Mouse (Mus musculus): ENCODE measurements around the gene P4htm. TPM values are rescaled to one million over a fixed set of nuclear protein-coding genes. Genes with fewer than 3 reads are reported as not detected.

The P4htm gene
- total RNA-seq, 1 experiment, result 13.7 TPM

GRCm38 (mm10) chr9:108601986-108602385 is 4.5 kb upstream of the P4htm start:
- Histone ChIP-seq H3K4me1 (ENCODE audit: control insufficient read depth in 2 of 2, insufficient read depth in 2 of 2, low read length in 2 of 2, poor library complexity in 1 of 2) (peaks cover 2 to 13% of the 10 kb centered on the region in 2 experiments; a peak in 2 of 4 replicates), H3K9me3 (ENCODE audit: control insufficient read depth, insufficient read depth, low read depth, low read length) (no peaks in the 10 kb centered on the region), H3K27ac (ENCODE audit: insufficient read depth, low read depth, low read length, poor library complexity, severe bottlenecking) (no peak overlapping the region), H3K9ac (ENCODE audit: insufficient read depth, low read depth, low read length, poor library complexity, severe bottlenecking) (no peak overlapping the region), H3K4me3 (ENCODE audit: insufficient read depth in 1 of 2, low read depth in 1 of 2, low read length in 2 of 2, poor library complexity in 1 of 2, severe bottlenecking in 1 of 2) (no peak overlapping the region), H3K36me3 (ENCODE audit: control insufficient read depth, insufficient read depth, low read length, poor library complexity, severe bottlenecking) (peaks cover 24% of the 10 kb centered on the region)
- no peak for DNase-seq (ENCODE audit: low read depth, low spot score)
- in situ Hi-C loops (cut with MboI; ENCODE audit: low sequenced_read_pairs in 2 of 2, unreplicated experiment in 2 of 2), result no loop called here
- TF ChIP-seq ZC3H11A (IDR thresholded peaks at IDR 0.05; ENCODE audit: borderline replicate concordance, low read depth, low read length), result no peak
- TF ChIP-seq HCFC1 (IDR thresholded peaks at IDR 0.05; ENCODE audit: borderline replicate concordance, insufficient read depth, low read length), result no peak
- TF ChIP-seq MAFK (IDR thresholded peaks at IDR 0.05; ENCODE audit: insufficient read depth, low read depth, low read length), result no peak
- TF ChIP-seq ZNF384 (IDR thresholded peaks at IDR 0.05; ENCODE audit: low read depth, low read length), result no peak
- TF ChIP-seq CHD2 (IDR thresholded peaks at IDR 0.05; ENCODE audit: low read depth, low read length), result no peak

GRCm38 (mm10) chr9:108600011-108600410 is 2.5 kb upstream of the P4htm start:
- in situ Hi-C loops (cut with MboI; ENCODE audit: low sequenced_read_pairs in 2 of 2, unreplicated experiment in 2 of 2), result no loop called here
- Histone ChIP-seq H3K36me3 (ENCODE audit: control insufficient read depth, insufficient read depth, low read length, poor library complexity, severe bottlenecking) (peaks cover 18% of the 10 kb centered on the region), H3K9ac (ENCODE audit: insufficient read depth, low read depth, low read length, poor library complexity, severe bottlenecking) (no peak overlapping the region), H3K4me1 (ENCODE audit: control insufficient read depth in 2 of 2, insufficient read depth in 2 of 2, low read length in 2 of 2, poor library complexity in 1 of 2) (peaks cover 2 to 10% of the 10 kb centered on the region in 2 experiments; a peak in 2 of 4 replicates), H3K4me3 (ENCODE audit: insufficient read depth in 1 of 2, low read depth in 1 of 2, low read length in 2 of 2, poor library complexity in 1 of 2, severe bottlenecking in 1 of 2) (no peak overlapping the region), H3K27ac (ENCODE audit: insufficient read depth, low read depth, low read length, poor library complexity, severe bottlenecking) (no peak overlapping the region), H3K9me3 (ENCODE audit: control insufficient read depth, insufficient read depth, low read depth, low read length) (no peaks in the 10 kb centered on the region)
- TF ChIP-seq CHD2 (IDR thresholded peaks at IDR 0.05; ENCODE audit: low read depth, low read length) (no peak), ZNF384 (IDR thresholded peaks at IDR 0.05; ENCODE audit: low read depth, low read length) (no peak), HCFC1 (IDR thresholded peaks at IDR 0.05; ENCODE audit: borderline replicate concordance, insufficient read depth, low read length) (no peak), MAFK (IDR thresholded peaks at IDR 0.05; ENCODE audit: insufficient read depth, low read depth, low read length) (no peak)
- DNase-seq (ENCODE audit: low read depth, low spot score), result no peak

- no peak overlapping the region for H3K4me3 ChIP-seq (ENCODE audit: insufficient read depth in 1 of 2, low read depth in 1 of 2, low read length in 2 of 2, poor library complexity in 1 of 2, severe bottlenecking in 1 of 2)
- no peak overlapping the region for H3K9ac ChIP-seq (ENCODE audit: insufficient read depth, low read depth, low read length, poor library complexity, severe bottlenecking)
- DNase-seq (ENCODE audit: low read depth, low spot score), result no peak
- peaks cover 11% of the 10 kb centered on the region for H3K36me3 ChIP-seq (ENCODE audit: control insufficient read depth, insufficient read depth, low read length, poor library complexity, severe bottlenecking)
- no peaks in the 10 kb centered on the region for H3K9me3 ChIP-seq (ENCODE audit: control insufficient read depth, insufficient read depth, low read depth, low read length)
- H3K27ac ChIP-seq (ENCODE audit: insufficient read depth, low read depth, low read length, poor library complexity, severe bottlenecking), result no peak overlapping the region
- H3K4me1 ChIP-seq (ENCODE audit: control insufficient read depth in 2 of 2, insufficient read depth in 2 of 2, low read length in 2 of 2, poor library complexity in 1 of 2), result peaks cover 2 to 7% of the 10 kb centered on the region in 2 experiments; a peak in 2 of 4 replicates
- TF ChIP-seq MAFK (IDR thresholded peaks at IDR 0.05; ENCODE audit: insufficient read depth, low read depth, low read length), result no peak
- TF ChIP-seq ZC3H11A (IDR thresholded peaks at IDR 0.05; ENCODE audit: borderline replicate concordance, low read depth, low read length), result no peak
- no peak for TF ChIP-seq HCFC1 (IDR thresholded peaks at IDR 0.05; ENCODE audit: borderline replicate concordance, insufficient read depth, low read length)
- TF ChIP-seq ZNF384 (IDR thresholded peaks at IDR 0.05; ENCODE audit: low read depth, low read length), result no peak
- in situ Hi-C loops (cut with MboI; ENCODE audit: low sequenced_read_pairs in 2 of 2, unreplicated experiment in 2 of 2), result no loop called here
These were observed 1.6 kb upstream of the P4htm start for GRCm38 (mm10) chr9:108599021-108599566.

GRCm38 (mm10) chr9:108594354-108594753 is 3.1 kb downstream of the P4htm start:
- TF ChIP-seq CHD2 (IDR thresholded peaks at IDR 0.05; ENCODE audit: low read depth, low read length), result no peak
- TF ChIP-seq ZC3H11A (IDR thresholded peaks at IDR 0.05; ENCODE audit: borderline replicate concordance, low read depth, low read length), result no peak
- Histone ChIP-seq H3K9me3 (ENCODE audit: control insufficient read depth, insufficient read depth, low read depth, low read length) (no peaks in the 10 kb centered on the region), H3K4me3 (ENCODE audit: insufficient read depth in 1 of 2, low read depth in 1 of 2, low read length in 2 of 2, poor library complexity in 1 of 2, severe bottlenecking in 1 of 2) (no peak overlapping the region), H3K9ac (ENCODE audit: insufficient read depth, low read depth, low read length, poor library complexity, severe bottlenecking) (no peak overlapping the region), H3K4me1 (ENCODE audit: control insufficient read depth in 2 of 2, insufficient read depth in 2 of 2, low read length in 2 of 2, poor library complexity in 1 of 2) (peaks cover 0 to 6% of the 10 kb centered on the region in 2 experiments; a peak in 2 of 4 replicates), H3K27ac (ENCODE audit: insufficient read depth, low read depth, low read length, poor library complexity, severe bottlenecking) (no peak overlapping the region), H3K36me3 (ENCODE audit: control insufficient read depth, insufficient read depth, low read length, poor library complexity, severe bottlenecking) (no peaks in the 10 kb centered on the region)
- no peak for DNase-seq (ENCODE audit: low read depth, low spot score)
- in situ Hi-C loops (cut with MboI; ENCODE audit: low sequenced_read_pairs in 2 of 2, unreplicated experiment in 2 of 2), result no loop called here

GRCm38 (mm10) chr9:108591462-108591861 is 6.0 kb downstream of the P4htm start:
- in situ Hi-C loops (cut with MboI; ENCODE audit: low sequenced_read_pairs in 2 of 2, unreplicated experiment in 2 of 2), result no loop called here
- H3K4me1 ChIP-seq (ENCODE audit: control insufficient read depth in 2 of 2, insufficient read depth in 2 of 2, low read length in 2 of 2, poor library complexity in 1 of 2), result peaks cover 5 to 23% of the 10 kb centered on the region in 2 experiments
- DNase-seq (ENCODE audit: low read depth, low spot score), result no peak
- no peak for TF ChIP-seq ZC3H11A (IDR thresholded peaks at IDR 0.05; ENCODE audit: borderline replicate concordance, low read depth, low read length)
- TF ChIP-seq HCFC1 (IDR thresholded peaks at IDR 0.05; ENCODE audit: borderline replicate concordance, insufficient read depth, low read length), result no peak
- TF ChIP-seq MAFK (IDR thresholded peaks at IDR 0.05; ENCODE audit: insufficient read depth, low read depth, low read length), result no peak
- TF ChIP-seq CHD2 (IDR thresholded peaks at IDR 0.05; ENCODE audit: low read depth, low read length), result no peak
- TF ChIP-seq ZNF384 (IDR thresholded peaks at IDR 0.05; ENCODE audit: low read depth, low read length), result no peak
- no peaks in the 10 kb centered on the region for H3K36me3 ChIP-seq (ENCODE audit: control insufficient read depth, insufficient read depth, low read length, poor library complexity, severe bottlenecking)
- H3K27ac ChIP-seq (ENCODE audit: insufficient read depth, low read depth, low read length, poor library complexity, severe bottlenecking), result no peak overlapping the region
- H3K4me3 ChIP-seq (ENCODE audit: insufficient read depth in 1 of 2, low read depth in 1 of 2, low read length in 2 of 2, poor library complexity in 1 of 2, severe bottlenecking in 1 of 2), result no peak overlapping the region
- no peak overlapping the region for H3K9ac ChIP-seq (ENCODE audit: insufficient read depth, low read depth, low read length, poor library complexity, severe bottlenecking)
- no peaks in the 10 kb centered on the region for H3K9me3 ChIP-seq (ENCODE audit: control insufficient read depth, insufficient read depth, low read depth, low read length)
